Mouse (Mus musculus): ENCODE measurements around the gene Dock2. TPM values are rescaled to one million over a fixed set of nuclear protein-coding genes. Genes with fewer than 3 reads are reported as not detected.

Dock2 gene
- polyA plus RNA-seq, 1 experiment from 2014 or later = 3.3 TPM

DNA sequence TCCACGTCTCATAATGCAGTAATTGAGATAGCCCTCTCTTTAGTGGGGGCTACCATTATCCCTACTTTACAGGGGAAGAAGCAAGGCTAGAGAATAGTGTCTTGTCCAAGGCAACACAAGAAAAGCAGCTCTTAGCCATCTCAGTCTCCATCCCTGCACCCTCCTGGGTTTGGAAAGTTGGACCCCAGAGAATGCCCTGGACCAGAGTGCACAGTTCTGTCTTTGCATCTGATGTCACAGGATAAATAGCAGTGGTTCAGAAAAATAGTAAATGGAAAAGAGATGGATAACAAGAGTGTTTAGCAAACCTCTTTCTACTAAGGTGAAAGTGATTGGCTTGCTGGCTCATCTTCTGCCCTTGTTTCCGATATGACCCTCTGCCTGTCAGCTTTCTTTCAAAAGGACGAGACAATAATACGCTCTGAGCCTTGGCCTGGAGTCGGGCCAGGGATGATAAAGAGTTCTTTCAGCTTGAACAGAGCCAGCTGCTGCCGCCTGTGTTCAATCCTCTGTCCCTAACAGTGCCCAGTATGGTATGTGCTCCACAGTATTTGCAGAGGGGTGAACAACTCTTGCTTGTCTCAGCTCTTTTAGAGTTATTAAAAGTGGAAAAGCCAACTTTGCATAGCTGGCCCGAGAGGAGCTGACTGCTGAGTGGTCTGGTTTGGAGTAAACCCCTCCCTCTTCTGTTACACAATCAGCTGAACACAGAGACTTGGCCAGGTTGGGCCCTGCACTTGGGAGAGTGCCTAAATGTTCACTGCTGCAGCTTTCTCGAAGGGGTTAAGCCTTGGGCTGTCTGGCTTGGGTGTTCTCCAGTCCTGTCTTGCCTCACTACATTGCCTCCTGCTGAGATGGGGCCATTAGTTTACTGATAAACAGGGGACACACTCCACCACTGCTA is 602.2 kb downstream of the Dock2 start:
- 22% methylated on average over 8 of the region's 8 CpGs for WGBS

DNA sequence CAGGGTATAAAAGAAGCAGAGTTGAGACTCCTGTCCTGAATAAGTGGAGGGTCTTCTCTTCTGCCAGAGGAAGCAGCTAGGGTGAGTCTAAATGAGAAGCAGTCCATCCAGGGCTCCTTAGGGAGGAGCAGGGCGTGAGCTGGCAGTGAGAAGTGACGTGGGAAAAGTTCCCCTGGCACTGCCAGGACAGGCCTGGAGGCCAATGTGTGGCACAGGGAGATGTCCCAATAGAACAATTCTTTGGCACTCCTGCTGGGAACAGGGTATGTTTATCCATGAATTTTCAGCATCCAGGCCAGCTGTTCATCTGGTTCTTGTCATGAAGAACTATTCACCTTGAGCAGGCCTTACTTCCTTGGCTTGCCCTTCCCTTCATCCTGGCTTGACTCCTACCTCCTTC is 604.9 kb downstream of the Dock2 start:
- no peaks in the 10 kb centered on the region for H3K27me3 ChIP-seq (replicated peaks; ENCODE audit: control insufficient read depth, insufficient read depth, low read length)
- no peaks in the 10 kb centered on the region for H3K36me3 ChIP-seq (ENCODE audit: control insufficient read depth, insufficient read depth, low read length)
- H3K9me3 ChIP-seq (ENCODE audit: control insufficient read depth, low read length) = no peaks in the 10 kb centered on the region
- 67% methylated on average over 2 of the region's 2 CpGs for WGBS
- H3K4me1 ChIP-seq (ENCODE audit: control insufficient read depth, insufficient read depth, low read length) = 0 out of 2 replicates have a peak, but pooled peaks cover 3% of the 10 kb centered on the region
- H3K9ac ChIP-seq (ENCODE audit: low read depth, low read length) = no peak overlapping the region
- DNase-seq (ENCODE audit: low spot score) (no peak), ATAC-seq (ENCODE audit: low read depth) (no peak)
- H3K27ac ChIP-seq (replicated peaks; ENCODE audit: low read depth, low read length) = no peak overlapping the region
- H3K4me3 ChIP-seq (ENCODE audit: low read depth, low read length) = no peak overlapping the region
- no peak overlapping the region for H3K4me2 ChIP-seq (ENCODE audit: low read depth, low read length)

More for the DNA sequence above, 602.2 kb downstream of the Dock2 start:
- Histone ChIP-seq H3K4me2 (ENCODE audit: low read depth, low read length) (no peak overlapping the region), H3K36me3 (ENCODE audit: control insufficient read depth, insufficient read depth, low read length) (no peaks in the 10 kb centered on the region), H3K27ac (replicated peaks; ENCODE audit: low read depth, low read length) (0 out of 2 replicates have a peak overlapping the region, but pooled peaks have one; percentile 10), H3K4me3 (ENCODE audit: low read depth, low read length) (no peak overlapping the region), H3K4me1 (ENCODE audit: control insufficient read depth, insufficient read depth, low read length) (0 out of 2 replicates have a peak, but pooled peaks cover 3% of the 10 kb centered on the region), H3K9me3 (ENCODE audit: control insufficient read depth, low read length) (no peaks in the 10 kb centered on the region), H3K27me3 (replicated peaks; ENCODE audit: control insufficient read depth, insufficient read depth, low read length) (no peaks in the 10 kb centered on the region), H3K9ac (ENCODE audit: low read depth, low read length) (no peak overlapping the region)
- DNase-seq (ENCODE audit: low spot score) (peak; percentile 83), ATAC-seq (ENCODE audit: low read depth) (peak; percentile 78)

Other genes with a start within 250 kb of the Dock2 start
- gene Spdl1, start 49.7 kb upstream of the Dock2 start, polyA plus RNA-seq (2014; fragmentation: Nextera tagmentation; extraction: Ambion mirVana) = 15.2 and 16.8 TPM in 2 replicates